Mouse (Mus musculus): Measurements from ENCODE around the gene B4galnt1. TPM values are rescaled to one million over a fixed set of nuclear protein-coding genes. Genes with fewer than 3 reads are reported as not detected.
A peak's percentile ranks its signal among the peaks of the same experiment; 100 is the strongest.
"Not testable (repeated sequence)": the region's sequence is repeated elsewhere in the genome, so short reads cannot be mapped to it uniquely, and the experiment has no call there.

Gene B4galnt1
- polyA plus RNA-seq, 1 experiment from 2014 or later = 12.7 TPM

DNA sequence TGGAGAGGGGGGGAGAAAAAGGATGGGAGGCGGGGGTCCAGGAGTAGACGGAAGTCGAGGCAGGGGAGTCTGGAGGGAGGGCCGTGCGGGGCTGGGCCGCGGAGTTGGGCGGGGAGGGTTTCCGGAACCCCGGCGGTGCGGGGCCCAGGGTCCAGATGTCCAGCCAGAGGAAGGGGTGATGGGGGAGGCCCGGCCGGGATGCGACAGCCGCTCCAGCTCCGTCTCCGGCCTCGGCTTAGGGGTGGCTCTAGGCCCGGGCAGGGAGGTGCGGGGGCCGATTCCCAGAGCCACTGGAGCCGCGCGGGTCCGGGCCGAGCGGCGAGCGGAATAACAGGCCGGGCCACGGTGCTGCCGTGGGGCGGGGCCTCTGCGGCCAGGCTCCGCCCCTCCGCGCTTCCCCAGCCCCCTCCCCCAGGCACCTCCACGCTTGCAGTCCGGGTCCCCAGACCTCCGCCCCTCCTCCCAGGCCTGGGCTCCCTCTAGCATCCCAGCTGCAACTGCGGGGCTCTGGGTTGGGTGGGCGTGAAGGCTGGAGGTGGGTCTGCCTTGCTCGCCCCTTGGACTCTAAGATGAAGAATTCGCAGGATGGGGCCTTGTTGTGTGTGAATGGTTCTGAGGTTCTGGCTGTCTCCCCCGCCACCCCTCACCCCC, 23.6 kb downstream of the B4galnt1 start:
- H3K36me3 ChIP-seq = peaks cover 53% of the 10 kb centered on the region
- peaks cover 78% of the 10 kb centered on the region for H3K4me1 ChIP-seq (replicated peaks)
- under 1% methylated on average over 46 of the region's 46 CpGs for WGBS
- peaks cover 3% of the 10 kb centered on the region; the same call in 1 of the 2 replicates for H3K9me3 ChIP-seq
- H3K4me3 ChIP-seq = peak overlapping the region; percentile 76
- peak; percentile 89 for DNase-seq (ENCODE audit: low spot score)
- H3K27me3 ChIP-seq (ENCODE audit: insufficient read depth, poor library complexity, severe bottlenecking) = peaks cover 30% of the 10 kb centered on the region
- peak overlapping the region; percentile 94 for H3K27ac ChIP-seq

DNA sequence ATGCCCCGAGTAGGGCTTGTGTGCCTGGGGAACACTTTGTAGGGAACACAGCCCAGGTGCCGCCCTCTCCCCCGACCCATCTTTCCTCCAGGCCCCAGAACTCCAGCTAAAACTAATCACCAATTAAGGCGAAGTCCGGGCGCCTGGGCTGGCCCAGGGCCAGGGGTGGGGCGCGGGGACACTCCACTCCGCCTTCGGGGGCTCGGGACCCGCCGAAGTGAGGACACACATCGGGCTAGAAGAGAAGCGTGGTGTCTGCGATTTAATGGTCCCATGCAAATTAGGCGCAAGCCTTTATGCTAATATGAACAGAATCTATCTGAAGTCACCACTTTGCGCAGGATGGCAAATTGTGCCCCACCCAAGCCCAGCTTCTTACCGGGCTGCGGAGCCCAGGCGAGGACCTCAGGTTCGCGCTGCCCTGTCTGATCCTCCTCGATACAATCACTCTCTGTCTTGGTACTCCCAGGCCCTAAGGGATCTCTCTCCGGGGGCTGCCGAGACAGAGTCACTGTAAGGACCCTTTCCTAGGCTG, 24.2 kb downstream of the B4galnt1 start:
- H3K27ac ChIP-seq = peak overlapping the region; percentile 94
- H3K27me3 ChIP-seq (ENCODE audit: insufficient read depth, poor library complexity, severe bottlenecking) = peaks cover 24% of the 10 kb centered on the region
- H3K4me1 ChIP-seq (replicated peaks) = peaks cover 73% of the 10 kb centered on the region
- H3K36me3 ChIP-seq = peaks cover 53% of the 10 kb centered on the region
- DNase-seq (ENCODE audit: low spot score) = no peak
- H3K9me3 ChIP-seq = peaks cover 3% of the 10 kb centered on the region; the same call in 1 of the 2 replicates
- H3K4me3 ChIP-seq = peak overlapping the region; percentile 76
- under 1% methylated on average over 26 of the region's 26 CpGs for WGBS

DNA sequence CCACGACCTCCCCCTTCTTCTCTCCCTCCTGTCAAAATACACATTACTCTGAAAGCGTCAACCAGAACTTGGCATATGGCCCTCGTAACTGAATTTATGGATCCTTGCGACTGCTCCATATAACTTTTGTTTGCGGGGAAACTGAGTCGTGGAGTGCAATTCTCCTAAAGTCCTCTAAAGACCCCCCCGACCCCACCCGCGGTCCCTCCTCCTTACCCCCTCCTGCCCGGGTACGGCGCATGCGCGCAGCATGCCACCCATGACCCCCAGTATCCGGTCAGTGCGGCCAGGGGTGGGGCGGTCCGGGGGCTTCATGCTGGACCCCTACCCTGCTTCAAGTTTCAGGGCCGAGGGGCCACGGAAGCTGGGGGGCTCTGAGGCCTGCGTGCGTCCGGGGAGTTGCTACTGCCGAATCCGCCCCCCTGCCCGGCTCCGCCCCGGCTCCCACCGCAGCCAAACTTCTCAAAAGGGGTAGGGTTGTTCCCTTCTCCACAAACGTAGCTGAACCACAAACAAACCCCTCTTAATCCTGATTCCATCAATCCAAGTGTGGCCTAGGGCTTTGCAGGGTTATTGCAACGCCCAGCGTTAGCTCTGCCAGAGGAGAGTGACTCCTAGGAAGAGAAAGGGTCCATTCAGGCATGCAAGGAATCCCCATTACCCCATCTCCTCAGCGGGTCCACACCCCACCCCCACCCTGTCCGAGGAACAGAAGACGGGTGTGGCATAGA, 24.8 kb downstream of the B4galnt1 start, which contains the start of gene Arhgef25:
Gene Arhgef25 (minus strand): TSS at position 433 of the 731 bp plus-strand sequence.
- DNase-seq (ENCODE audit: low spot score) = peak; percentile 76
- H3K27ac ChIP-seq = peak within 1 kb of the TSS; percentile 94
- under 1% methylated on average over 35 of the region's 35 CpGs for WGBS
- peaks cover 17% of the 10 kb centered on the region for H3K27me3 ChIP-seq (ENCODE audit: insufficient read depth, poor library complexity, severe bottlenecking)
- H3K9me3 ChIP-seq = peaks cover 3% of the 10 kb centered on the region; the same call in 1 of the 2 replicates
- peak within 1 kb of the TSS; percentile 76 for H3K4me3 ChIP-seq
- peaks cover 73% of the 10 kb centered on the region for H3K4me1 ChIP-seq (replicated peaks)
- H3K36me3 ChIP-seq = peaks cover 50% of the 10 kb centered on the region

DNA sequence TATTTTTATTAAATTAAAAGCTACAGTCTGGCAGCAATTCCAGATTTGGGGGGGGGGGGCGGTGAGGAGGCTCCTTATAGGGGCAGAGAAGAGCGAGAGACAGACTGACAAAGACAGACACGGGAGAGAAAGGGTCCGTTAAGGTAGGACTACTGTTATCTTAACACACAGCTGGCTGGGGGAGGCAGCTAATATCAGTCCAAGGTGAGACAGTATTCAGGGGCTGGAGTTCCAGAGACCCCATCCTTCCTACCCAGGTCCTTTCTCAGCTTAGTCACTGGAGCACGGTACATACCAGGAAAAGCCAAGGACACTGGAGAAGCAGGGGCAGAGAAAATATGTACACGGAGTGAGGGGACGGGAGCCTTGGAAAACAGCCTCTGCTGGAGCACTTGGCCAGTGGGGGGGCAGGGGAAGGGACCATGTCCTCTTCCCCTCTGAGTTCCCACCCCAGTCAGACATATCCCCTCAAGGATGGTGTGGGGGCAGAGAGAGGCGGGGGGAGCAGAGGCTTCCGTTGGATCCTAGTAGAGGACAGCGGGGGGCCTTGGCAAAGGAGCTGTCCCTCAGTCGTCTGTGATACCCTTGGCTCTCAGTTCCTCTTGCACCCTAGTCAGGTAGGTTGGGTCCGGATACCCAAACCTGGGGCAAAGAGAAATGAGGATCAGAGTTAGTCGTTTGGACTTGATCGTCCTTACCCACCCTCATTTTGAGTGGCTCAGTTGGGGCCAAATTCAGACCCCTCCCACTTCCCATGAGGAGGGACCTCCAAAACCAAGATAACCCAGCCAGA, 25.6 kb downstream of the B4galnt1 start:
- peak overlapping the region; percentile 94 for H3K27ac ChIP-seq
- H3K4me1 ChIP-seq (replicated peaks) = peaks cover 69% of the 10 kb centered on the region
- H3K36me3 ChIP-seq = peaks cover 46% of the 10 kb centered on the region
- H3K9me3 ChIP-seq = peaks cover 3% of the 10 kb centered on the region; the same call in 1 of the 2 replicates
- peaks cover 10% of the 10 kb centered on the region for H3K27me3 ChIP-seq (ENCODE audit: insufficient read depth, poor library complexity, severe bottlenecking)
- WGBS = 35% methylated on average over 14 of the region's 14 CpGs
- H3K4me3 ChIP-seq = peak overlapping the region; percentile 76
- DNase-seq (ENCODE audit: low spot score) = no peak

DNA sequence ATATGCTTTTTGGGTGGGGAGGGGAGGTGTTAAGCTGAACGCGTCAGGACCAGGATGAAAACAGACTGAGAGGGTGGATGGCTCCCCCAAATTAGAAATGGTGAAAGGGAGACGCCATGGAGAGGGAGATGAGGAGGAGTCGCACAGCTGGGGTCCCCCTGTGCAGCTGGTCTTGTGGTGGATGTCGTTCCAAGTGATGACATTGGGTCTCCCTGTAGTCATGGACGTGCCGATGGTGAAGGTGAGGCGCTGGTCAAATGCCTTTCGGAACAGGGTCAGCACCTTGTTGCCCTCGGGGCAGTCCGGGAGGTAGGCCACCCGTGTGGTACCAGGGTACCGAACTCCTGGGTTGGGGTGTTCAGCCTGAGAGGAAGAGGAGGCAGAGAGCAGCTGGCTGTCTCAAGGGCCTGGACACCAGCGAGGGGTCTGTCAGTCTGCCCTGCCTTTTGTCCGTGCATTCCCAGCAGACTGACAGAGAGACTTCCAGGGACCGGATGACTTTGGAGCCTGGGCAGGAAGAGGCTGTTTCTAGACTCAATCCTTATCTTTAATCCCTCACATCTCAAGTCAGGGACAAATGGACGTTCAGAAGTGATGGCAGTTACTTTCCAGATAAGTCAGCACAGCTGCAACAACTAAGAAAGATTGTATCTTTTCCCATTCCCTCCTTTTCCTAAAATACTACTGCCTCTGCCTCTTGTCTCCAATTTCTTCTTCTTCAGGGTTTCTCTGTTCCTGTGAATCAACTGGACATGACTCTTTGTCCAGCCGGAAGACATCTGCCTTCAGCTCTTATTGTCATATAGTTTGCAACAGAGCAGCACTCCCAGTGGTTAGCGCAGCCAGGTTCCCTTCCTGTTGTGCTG, 26.4 kb downstream of the B4galnt1 start:
- no peak for DNase-seq (ENCODE audit: low spot score)
- peak overlapping the region; percentile 76; the same call in 1 of the 2 replicates for H3K4me3 ChIP-seq
- peaks cover 40% of the 10 kb centered on the region for H3K36me3 ChIP-seq
- 77% methylated on average over 19 of the region's 19 CpGs for WGBS
- H3K9me3 ChIP-seq = peaks cover 3% of the 10 kb centered on the region; the same call in 1 of the 2 replicates
- peaks cover 74% of the 10 kb centered on the region for H3K4me1 ChIP-seq (replicated peaks)
- H3K27ac ChIP-seq = peak overlapping the region; percentile 94; the same call in 1 of the 2 replicates
- peaks cover 6% of the 10 kb centered on the region; the same call in 1 of the 2 replicates for H3K27me3 ChIP-seq (ENCODE audit: insufficient read depth, poor library complexity, severe bottlenecking)

DNA sequence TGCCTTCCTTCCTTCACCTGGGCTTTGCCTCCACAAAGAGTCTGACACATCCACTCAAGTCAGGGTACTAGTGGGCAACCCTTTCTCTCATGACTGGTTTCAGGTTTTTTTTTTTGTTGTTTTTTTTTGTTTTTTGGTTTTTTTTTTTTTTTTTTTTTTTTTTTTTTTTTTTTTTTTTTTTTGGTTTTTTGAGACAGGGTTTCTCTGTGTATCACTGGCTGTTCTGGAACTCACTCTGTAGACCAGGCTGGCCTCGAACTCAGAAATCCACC, 27.0 kb downstream of the B4galnt1 start:
- WGBS = 90% methylated on average over 1 of the region's 1 CpGs
- H3K27ac ChIP-seq; H3K9me3 ChIP-seq; H3K4me3 ChIP-seq; DNase-seq (ENCODE audit: low spot score); H3K27me3 ChIP-seq (ENCODE audit: insufficient read depth, poor library complexity, severe bottlenecking): not testable (repeated sequence)
- H3K36me3 ChIP-seq = peaks cover 35% of the 10 kb centered on the region
- peaks cover 78% of the 10 kb centered on the region for H3K4me1 ChIP-seq (replicated peaks)

DNA sequence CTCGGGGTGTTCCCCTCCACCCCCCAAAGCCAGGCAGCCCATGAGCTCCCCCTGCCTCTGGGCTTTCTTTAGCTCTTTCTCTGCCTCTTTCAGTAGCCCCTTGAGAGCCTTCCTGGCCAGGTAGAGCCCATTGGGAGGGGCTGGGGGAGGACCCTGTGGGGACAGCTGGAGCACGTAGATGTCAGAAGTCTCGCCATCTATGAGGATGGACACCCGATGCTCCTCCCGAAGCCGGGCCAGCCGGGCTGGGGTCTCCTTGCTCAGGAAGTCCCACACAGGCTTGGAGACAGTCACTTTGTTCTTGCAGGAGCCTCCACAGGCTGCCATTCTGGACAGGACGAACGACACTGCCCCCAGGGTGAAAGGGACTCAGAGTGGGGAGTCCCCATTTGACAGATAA, 28.0 kb downstream of the B4galnt1 start:
- DNase-seq (ENCODE audit: low spot score) = no peak
- 0 out of 2 replicates have a peak, but pooled peaks cover 3% of the 10 kb centered on the region for H3K27me3 ChIP-seq (ENCODE audit: insufficient read depth, poor library complexity, severe bottlenecking)
- 82% methylated on average over 9 of the region's 9 CpGs for WGBS
- H3K36me3 ChIP-seq = peaks cover 42% of the 10 kb centered on the region
- peaks cover 78% of the 10 kb centered on the region for H3K4me1 ChIP-seq (replicated peaks)
- H3K27ac ChIP-seq = 0 out of 2 replicates have a peak overlapping the region, but pooled peaks have one; percentile 9
- H3K9me3 ChIP-seq = no peaks in the 10 kb centered on the region
- peak overlapping the region; percentile 14 for H3K4me3 ChIP-seq

DNA sequence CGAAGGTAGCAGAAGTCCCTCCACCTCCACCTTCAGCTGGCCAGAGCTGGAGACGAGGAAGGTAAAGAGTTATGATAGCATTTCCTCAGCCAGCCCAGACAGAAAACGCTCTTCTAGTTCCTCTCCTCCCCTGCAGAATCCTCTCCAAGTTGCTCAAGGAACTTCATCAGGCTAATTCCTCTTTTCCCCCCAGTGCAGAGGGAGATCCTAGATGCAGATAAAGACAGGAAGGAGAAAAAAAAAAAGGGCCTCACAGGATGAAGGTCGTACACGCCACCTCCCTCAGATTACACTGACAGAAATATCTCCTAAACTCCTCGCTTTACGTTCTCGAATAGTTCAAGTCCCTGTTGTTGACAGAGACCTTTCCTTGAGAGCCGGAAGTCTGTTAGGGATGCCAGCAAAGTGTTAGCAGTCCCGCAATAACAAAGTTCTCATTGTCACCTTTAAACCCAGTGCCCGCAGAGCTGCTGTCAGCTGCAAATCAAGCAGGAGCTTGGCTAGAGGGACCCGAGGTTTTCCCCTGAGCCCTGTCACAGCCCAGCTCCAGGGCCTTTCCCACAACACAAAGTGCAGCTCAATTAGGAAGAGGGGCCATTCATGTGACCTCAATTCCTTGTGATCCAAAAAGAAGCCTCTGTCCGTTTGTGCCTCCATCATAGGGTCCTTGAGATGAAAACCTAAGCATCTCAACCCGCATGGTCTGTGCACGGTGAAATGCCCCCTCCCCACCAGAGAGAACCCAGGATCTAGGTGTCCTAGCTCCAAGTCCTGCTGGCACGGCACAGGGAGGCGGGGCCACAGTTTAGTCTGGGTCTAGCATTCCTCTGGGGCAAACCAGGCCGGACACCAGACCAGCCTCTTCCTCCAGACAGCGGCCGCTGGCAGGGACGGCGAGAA, 29.7 kb downstream of the B4galnt1 start:
- H3K4me1 ChIP-seq (replicated peaks) = peaks cover 68% of the 10 kb centered on the region
- peaks cover 59% of the 10 kb centered on the region for H3K36me3 ChIP-seq
- DNase-seq (ENCODE audit: low spot score) = peak; percentile 58
- H3K27ac ChIP-seq = peak overlapping the region; percentile 99
- no peaks in the 10 kb centered on the region for H3K9me3 ChIP-seq
- H3K4me3 ChIP-seq = peak overlapping the region; percentile 99
- WGBS = 24% methylated on average over 22 of the region's 22 CpGs
- H3K27me3 ChIP-seq (ENCODE audit: insufficient read depth, poor library complexity, severe bottlenecking) = 0 out of 2 replicates have a peak, but pooled peaks cover 3% of the 10 kb centered on the region

DNA sequence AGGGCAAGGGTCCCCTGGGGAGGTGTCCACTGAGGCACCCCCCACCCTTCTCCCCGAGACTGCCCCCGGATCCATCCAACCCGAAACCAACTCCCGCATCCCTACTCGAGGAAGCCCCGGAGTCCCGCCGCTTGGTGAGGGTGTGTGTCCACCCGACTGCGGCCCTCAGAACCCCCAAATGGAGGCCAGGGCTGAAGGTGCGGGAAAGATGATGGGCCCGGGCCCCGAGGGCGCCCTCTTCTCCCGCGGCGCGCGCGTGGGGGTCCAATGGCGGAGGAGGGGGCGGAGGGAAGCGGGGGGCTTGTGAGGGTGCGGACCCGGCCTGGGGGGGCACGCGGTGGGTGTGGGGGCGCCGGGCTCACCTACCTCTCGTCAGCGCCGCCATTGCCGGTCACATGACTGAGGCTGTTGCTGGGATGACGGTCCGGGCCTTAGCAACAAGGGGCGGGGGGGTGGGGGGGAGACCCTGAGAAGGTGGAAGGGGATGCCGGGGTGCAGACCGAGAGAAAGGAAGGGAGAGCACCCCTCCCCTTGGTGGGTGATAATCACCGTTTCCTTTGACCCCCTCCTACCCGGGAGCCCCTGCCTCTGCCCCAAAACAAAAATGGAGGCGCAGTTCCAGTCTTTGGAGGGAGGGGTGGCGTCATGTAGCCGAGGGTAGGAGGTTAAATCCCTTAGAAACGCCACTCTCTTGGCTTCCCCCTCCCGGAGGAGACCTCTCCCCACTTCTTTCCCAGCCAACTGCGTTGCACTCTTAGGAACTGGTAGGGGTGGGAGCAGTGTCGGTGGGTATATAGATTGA, 30.5 kb downstream of the B4galnt1 start, which contains the start of gene Dtx3:
Gene Dtx3 (minus strand): TSS at position 401 of the 802 bp plus-strand sequence.
- H3K27me3 ChIP-seq (ENCODE audit: insufficient read depth, poor library complexity, severe bottlenecking) = 0 out of 2 replicates have a peak, but pooled peaks cover 2% of the 10 kb centered on the region
- peaks cover 66% of the 10 kb centered on the region for H3K36me3 ChIP-seq
- no peaks in the 10 kb centered on the region for H3K9me3 ChIP-seq
- under 1% methylated on average over 44 of the region's 47 CpGs for WGBS
- DNase-seq (ENCODE audit: low spot score) = peak; percentile 75
- H3K4me1 ChIP-seq (replicated peaks) = peaks cover 60% of the 10 kb centered on the region
- peak within 1 kb of the TSS; percentile 99 for H3K27ac ChIP-seq
- peak within 1 kb of the TSS; percentile 99 for H3K4me3 ChIP-seq

DNA sequence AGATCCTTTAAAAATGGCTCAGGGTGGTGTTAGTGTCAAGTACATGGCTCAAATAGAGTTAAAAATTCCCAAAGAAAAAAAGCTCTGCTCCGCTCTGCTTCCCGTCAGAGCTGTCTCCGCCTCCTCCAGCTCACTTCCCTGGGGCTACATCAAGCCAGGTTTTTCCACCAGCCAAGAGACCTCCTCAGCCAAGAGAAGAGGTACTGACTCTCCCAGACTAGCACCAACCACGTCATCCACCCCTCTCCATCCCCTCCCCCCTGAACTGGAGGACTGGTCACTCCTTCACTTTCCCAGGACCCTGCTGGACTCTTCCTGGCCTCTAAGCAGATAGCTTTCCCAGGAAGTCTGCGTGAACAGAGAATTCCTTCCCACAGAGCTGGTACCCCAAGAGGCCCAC, 31.4 kb downstream of the B4galnt1 start:
- Histone ChIP-seq H3K4me1 (replicated peaks) (peaks cover 51% of the 10 kb centered on the region), H3K9me3 (no peaks in the 10 kb centered on the region), H3K4me3 (peak overlapping the region; percentile 99), H3K36me3 (peaks cover 63% of the 10 kb centered on the region), H3K27ac (peak overlapping the region; percentile 99), H3K27me3 (ENCODE audit: insufficient read depth, poor library complexity, severe bottlenecking) (no peaks in the 10 kb centered on the region)
- 6% methylated on average over 5 of the region's 5 CpGs for WGBS
- DNase-seq (ENCODE audit: low spot score) = peak; percentile 60
